Mouse (Mus musculus) hindbrain, embryonic 11.5 days (tissue): ENCODE data around the gene Taf4. TPM values are rescaled to one million over a fixed set of nuclear protein-coding genes. Genes with fewer than 3 reads are reported as not detected.

ENCODE experiments used
- ATAC-seq: fragments of 200-750 bp; cut with Nextera tagmentation; 2 replicates; pipeline ENCODE4 v1.8.0; 2017; ENCODE audit warnings: mild to moderate bottlenecking, moderate TSS enrichment, moderate library complexity; ENCODE audit not compliant: low FRiP score
- DNase-seq: peaks from one replicate; pipeline ENCODE4 v3.0.0-alpha.2; 2015; ENCODE audit warnings: low spot score
- H3K27ac ChIP-seq: fragments of 300-500 bp; sonication (generic); 2 replicates; pipeline ENCODE4 v1.5.1; 2014; ENCODE audit warnings: mild to moderate bottlenecking, low read depth, low read length
- H3K27me3 ChIP-seq: fragments of 300-500 bp; sonication (generic); 2 replicates; pipeline ENCODE4 v1.6.1; 2014; ENCODE audit warnings: mild to moderate bottlenecking, low read length, moderate library complexity, mixed read lengths; ENCODE audit not compliant: control insufficient read depth, insufficient read depth
- H3K36me3 ChIP-seq: fragments of 300-500 bp; sonication (generic); 2 replicates; pipeline ENCODE4 v1.6.1; 2014; ENCODE audit warnings: mild to moderate bottlenecking, low read length, moderate library complexity, mixed read lengths; ENCODE audit not compliant: control insufficient read depth, insufficient read depth
- H3K4me1 ChIP-seq: fragments of 300-500 bp; sonication (generic); replicated peaks from 2 replicates; pipeline ENCODE4 v1.6.1; 2014; ENCODE audit warnings: low read length, mixed read lengths; ENCODE audit not compliant: control insufficient read depth, insufficient read depth
- H3K4me2 ChIP-seq: fragments of 300-500 bp; sonication (generic); replicated peaks from 2 replicates; pipeline ENCODE4 v1.6.1; 2014; ENCODE audit warnings: mild to moderate bottlenecking, low read depth, low read length
- H3K4me3 ChIP-seq: fragments of 300-500 bp; sonication (generic); 2 replicates; pipeline ENCODE4 v1.5.1; 2014; ENCODE audit warnings: low read depth, low read length
- H3K9ac ChIP-seq: fragments of 300-500 bp; sonication (generic); 2 replicates; pipeline ENCODE4 v1.6.1; 2014; ENCODE audit warnings: low read depth, low read length
- H3K9me3 ChIP-seq: fragments of 300-500 bp; sonication (generic); 2 replicates; pipeline ENCODE4 v1.6.1; 2016; ENCODE audit warnings: low read length; ENCODE audit not compliant: control insufficient read depth
- WGBS: fragments of 180-500 bp; shearing (Covaris S2); extraction: QIAGEN DNeasy Blood & Tissue Kit; methylation state at CpG from one replicate; pipeline ENCODE4 v1.1.7; 2014; 5-methylcytosine and 5-hydroxymethylcytosine counted together
- polyA plus RNA-seq: library from polyadenylated mRNA; unstranded; fragments of >200 nt; fragmentation: Nextera tagmentation; extraction: Ambion mirVana; gene quantifications from 2 replicates; pipeline ENCODE4 v1.2.1, GENCODE M21; 2014

Gene Taf4
- polyA plus RNA-seq, 1 experiment from 2014 or later, result 9.2 TPM

DNA sequence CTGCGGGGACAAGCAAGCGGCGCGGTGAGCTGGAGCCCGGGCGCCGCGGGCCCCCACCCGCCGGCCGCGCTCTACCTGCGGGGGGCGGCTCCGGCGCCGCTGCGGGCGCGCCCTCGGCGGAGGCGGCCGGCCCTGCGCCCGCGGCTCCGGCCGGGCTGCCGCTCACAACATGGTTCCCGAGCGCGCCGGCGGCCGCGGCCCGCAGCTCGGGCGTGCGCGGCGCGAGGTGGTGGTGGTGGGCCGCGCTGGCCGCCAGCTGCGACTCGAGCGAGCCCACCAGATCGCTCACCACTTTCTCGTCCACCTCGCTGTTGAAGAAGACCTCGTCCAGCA lies 185 bp downstream of the Taf4 start:
- H3K27ac ChIP-seq, result peak overlapping the region; percentile 95
- under 1% methylated on average over 15 of the region's 54 CpGs for WGBS
- H3K4me2 ChIP-seq, result no peak overlapping the region; the same call in 1 of the 2 replicates
- no peak for DNase-seq
- H3K36me3 ChIP-seq, result no peaks in the 10 kb centered on the region
- H3K27me3 ChIP-seq, result no peaks in the 10 kb centered on the region
- peak overlapping the region; percentile 84 for H3K4me3 ChIP-seq
- H3K9ac ChIP-seq, result peak overlapping the region; percentile 95
- no peaks in the 10 kb centered on the region for H3K9me3 ChIP-seq
- no peak; the same call in 1 of the 2 replicates for ATAC-seq
- H3K4me1 ChIP-seq, result peaks cover 9% of the 10 kb centered on the region

DNA sequence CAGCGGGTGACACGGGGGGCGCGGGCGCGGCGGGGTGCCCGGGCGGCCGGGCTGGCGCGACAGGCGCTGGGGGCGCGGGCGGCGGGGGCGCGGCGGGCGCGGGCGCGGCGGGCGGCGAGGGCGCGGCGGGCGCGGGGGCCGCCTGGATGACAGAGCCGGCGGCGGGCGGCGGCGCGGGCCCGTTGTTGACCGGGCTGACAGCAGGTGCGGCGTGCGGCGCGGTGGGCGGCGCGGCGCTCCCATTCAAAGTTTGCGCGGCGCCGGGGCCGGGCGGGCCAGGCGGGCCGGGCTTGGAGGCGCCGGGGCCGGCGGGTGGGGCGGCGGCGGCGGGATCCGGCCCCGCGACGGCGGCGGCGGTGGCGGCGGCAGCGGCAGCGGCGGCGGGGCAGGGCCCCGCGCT lies 595 bp downstream of the Taf4 start:
- 0% methylated on average over 10 of the region's 82 CpGs for WGBS
- peaks cover 9% of the 10 kb centered on the region for H3K4me1 ChIP-seq
- ATAC-seq (no peak), DNase-seq (peak; percentile 40)
- H3K4me2 ChIP-seq, result peak overlapping the region; percentile 99; the same call in 1 of the 2 replicates
- peak overlapping the region; percentile 95; the same call in 1 of the 2 replicates for H3K27ac ChIP-seq
- H3K27me3 ChIP-seq, result no peaks in the 10 kb centered on the region
- no peaks in the 10 kb centered on the region for H3K36me3 ChIP-seq
- no peaks in the 10 kb centered on the region for H3K9me3 ChIP-seq
- peak overlapping the region; percentile 95 for H3K9ac ChIP-seq
- H3K4me3 ChIP-seq, result peak overlapping the region; percentile 84

DNA sequence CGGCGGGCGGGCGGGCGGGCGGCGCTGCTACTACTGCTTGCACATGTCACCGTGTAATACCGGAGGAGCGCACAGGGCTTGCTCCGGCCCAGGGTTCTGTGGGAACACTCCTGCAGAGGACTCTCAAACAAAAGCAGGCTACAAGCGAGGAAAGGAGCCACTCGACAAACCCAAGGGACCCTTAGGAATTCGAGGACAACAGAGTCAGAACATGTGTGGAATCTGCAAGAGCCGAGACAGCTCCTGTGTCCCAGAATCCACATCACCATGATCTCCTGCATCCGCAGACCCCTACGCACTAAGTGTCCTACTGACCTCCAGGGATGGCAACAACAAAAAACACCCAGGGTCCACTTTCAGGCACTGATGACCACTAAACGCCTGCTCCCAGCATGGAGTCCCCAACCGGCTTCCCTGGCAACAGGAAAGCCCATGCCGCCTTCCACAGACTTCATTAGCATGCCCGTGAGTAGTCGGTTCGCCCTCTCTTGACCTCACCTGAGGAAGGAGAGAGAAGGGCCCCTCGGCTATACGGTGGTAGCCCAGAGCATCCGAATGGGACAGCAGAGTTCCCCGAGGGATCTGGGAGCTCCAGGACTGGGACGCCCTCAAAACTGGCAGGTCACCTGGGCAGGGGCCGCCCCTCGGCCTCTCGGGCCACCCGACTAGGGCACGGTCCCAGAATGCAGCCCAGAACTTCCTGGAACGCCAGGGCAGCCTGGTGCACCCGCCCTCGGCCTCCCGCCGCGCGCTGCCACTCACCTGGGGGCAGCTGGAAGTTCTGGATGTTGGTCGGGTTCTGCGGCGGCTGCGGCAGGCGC lies 1.6 kb downstream of the Taf4 start:
- Histone ChIP-seq H3K4me3 (peak overlapping the region; percentile 84), H3K4me1 (peaks cover 9% of the 10 kb centered on the region), H3K9me3 (no peaks in the 10 kb centered on the region), H3K9ac (peak overlapping the region; percentile 64), H3K4me2 (peak overlapping the region; percentile 99), H3K27ac (no peak overlapping the region), H3K27me3 (no peaks in the 10 kb centered on the region), H3K36me3 (no peaks in the 10 kb centered on the region)
- DNase-seq (peak; percentile 44), ATAC-seq (peak; percentile 12; the same call in 1 of the 2 replicates)
- 2% methylated on average over 43 of the region's 45 CpGs for WGBS

DNA sequence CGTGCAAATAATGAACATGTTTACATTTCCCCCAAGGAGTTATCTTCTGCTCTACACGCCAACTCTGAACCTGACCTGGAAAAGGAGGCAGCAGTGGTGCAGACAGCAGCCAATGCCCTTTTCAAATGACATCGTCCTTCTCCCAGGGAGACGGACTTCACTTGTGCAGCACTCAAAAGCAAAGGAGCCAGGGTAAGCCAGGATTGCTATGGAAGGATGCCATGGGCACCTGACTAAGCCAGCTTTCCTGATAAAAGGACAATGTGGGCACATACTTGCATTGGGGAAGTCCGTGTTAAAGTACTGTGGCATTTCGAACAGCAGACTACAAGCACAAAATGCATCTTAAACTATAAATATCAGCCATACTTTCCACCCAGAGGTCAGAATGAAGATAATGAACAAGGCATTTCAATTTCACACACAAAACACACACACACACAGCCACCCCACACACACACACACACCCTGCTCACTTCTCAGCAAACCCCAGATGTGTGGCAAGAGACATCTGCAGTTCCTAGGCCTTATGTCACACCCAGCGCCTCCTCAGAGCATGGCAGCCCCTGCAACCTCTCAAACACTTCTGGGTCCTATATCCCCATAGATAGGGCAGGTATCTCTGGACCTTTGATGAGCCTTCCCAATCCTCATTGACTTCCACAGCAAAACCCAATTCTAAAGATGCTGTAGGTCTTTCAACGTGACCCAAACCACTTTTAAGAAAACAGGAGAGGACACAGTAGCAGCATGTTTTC lies 2.4 kb downstream of the Taf4 start:
- H3K4me2 ChIP-seq, result peak overlapping the region; percentile 99

DNA sequence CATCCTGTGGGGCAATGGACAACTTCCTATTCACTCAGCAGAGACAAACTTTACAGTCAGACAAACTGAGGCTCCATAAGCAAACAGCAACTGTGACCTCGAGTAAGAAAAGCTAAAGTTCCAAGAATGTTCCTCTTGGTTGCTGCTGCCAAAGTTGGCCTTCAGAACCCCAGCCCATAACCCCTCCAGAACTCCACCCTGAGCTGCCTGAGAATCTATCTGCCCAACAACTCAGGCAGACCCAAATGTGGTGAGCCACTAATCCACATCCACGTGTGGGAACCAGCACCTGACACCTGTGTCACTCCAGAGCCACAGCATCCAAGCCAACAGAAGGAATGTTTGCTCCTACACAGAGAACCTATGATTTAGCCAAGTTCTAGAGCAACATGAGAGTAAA lies 4.0 kb downstream of the Taf4 start:
- no peak for DNase-seq
- Histone ChIP-seq H3K4me1 (peaks cover 9% of the 10 kb centered on the region), H3K9ac (no peak overlapping the region), H3K27ac (no peak overlapping the region), H3K36me3 (no peaks in the 10 kb centered on the region), H3K4me2 (no peak overlapping the region), H3K4me3 (no peak overlapping the region), H3K27me3 (no peaks in the 10 kb centered on the region), H3K9me3 (no peaks in the 10 kb centered on the region)
- no peak for ATAC-seq
- 84% methylated on average over 2 of the region's 2 CpGs for WGBS

More for the DNA sequence above, 2.4 kb downstream of the Taf4 start:
- Histone ChIP-seq H3K27me3 (no peaks in the 10 kb centered on the region), H3K27ac (no peak overlapping the region), H3K9ac (peak overlapping the region; percentile 32), H3K9me3 (no peaks in the 10 kb centered on the region), H3K4me3 (peak overlapping the region; percentile 84), H3K4me1 (peaks cover 9% of the 10 kb centered on the region), H3K36me3 (no peaks in the 10 kb centered on the region)
- ATAC-seq (no peak), DNase-seq (peak; percentile 21)
- WGBS, result 43% methylated on average over 8 of the region's 8 CpGs

GRCm38 (mm10) chr2:179971891-179972290 lies 4.6 kb downstream of the Taf4 start:
- Histone ChIP-seq H3K36me3 (no peaks in the 10 kb centered on the region), H3K4me1 (peaks cover 9% of the 10 kb centered on the region), H3K9me3 (no peaks in the 10 kb centered on the region), H3K4me3 (no peak overlapping the region), H3K4me2 (no peak overlapping the region), H3K27ac (no peak overlapping the region), H3K27me3 (no peaks in the 10 kb centered on the region), H3K9ac (no peak overlapping the region)
- WGBS, result 82% methylated on average over 2 of the region's 2 CpGs
- ATAC-seq, result no peak
- DNase-seq, result no peak

GRCm38 (mm10) chr2:179969137-179969536 lies 7.3 kb downstream of the Taf4 start:
- WGBS, result 85% methylated on average over 3 of the region's 3 CpGs
- Histone ChIP-seq H3K4me1 (peaks cover 7% of the 10 kb centered on the region), H3K4me2 (no peak overlapping the region), H3K9ac (no peak overlapping the region), H3K9me3 (no peaks in the 10 kb centered on the region), H3K36me3 (no peaks in the 10 kb centered on the region), H3K4me3 (no peak overlapping the region), H3K27me3 (no peaks in the 10 kb centered on the region), H3K27ac (no peak overlapping the region)
- DNase-seq, result no peak
- ATAC-seq, result no peak

GRCm38 (mm10) chr2:179967633-179968032 lies 8.8 kb downstream of the Taf4 start:
- Histone ChIP-seq H3K27me3 (no peaks in the 10 kb centered on the region), H3K4me3 (no peak overlapping the region), H3K36me3 (no peaks in the 10 kb centered on the region), H3K27ac (no peak overlapping the region), H3K4me2 (no peak overlapping the region), H3K9me3 (no peaks in the 10 kb centered on the region), H3K9ac (no peak overlapping the region), H3K4me1 (no peaks in the 10 kb centered on the region)
- 86% methylated on average over 5 of the region's 5 CpGs for WGBS
- no peak for DNase-seq
- no peak for ATAC-seq
